Comparison of ENCODE assay signal across 26 mouse cellular contexts in the genomic region with DNA sequence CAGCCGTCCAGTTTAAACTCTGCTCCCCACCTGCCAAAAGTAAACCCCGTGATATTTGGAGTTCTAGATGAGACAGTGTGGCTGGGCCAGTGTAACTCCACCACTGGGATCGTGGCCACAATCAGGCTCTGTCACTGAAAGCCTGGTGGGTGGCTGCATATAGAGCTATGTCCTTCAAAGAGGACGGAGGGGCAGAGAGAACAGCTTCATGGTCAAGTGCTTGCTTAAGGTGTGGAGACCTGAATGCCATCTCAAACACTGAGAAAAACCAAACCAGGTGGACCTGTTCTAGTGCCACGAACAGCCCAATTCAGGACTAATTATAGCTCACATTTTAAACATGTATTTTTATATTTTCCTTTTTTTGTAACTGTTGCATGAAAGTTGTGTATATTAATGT. TPM values are rescaled to one million over a fixed set of nuclear protein-coding genes. Genes with fewer than 3 reads are reported as not detected.
DNase-seq lines count a peak whose midpoint lies in the region; ATAC-seq and TF ChIP-seq lines count a peak whose summit lies in the region.
"Had no signal": no experiment of that assay in that cellular context is flagged by ENCODE, and none has a peak within 500 bp of the region (broad histone marks: within the 10 kb centered on the region; RNA-seq: fewer than 3 reads in every experiment).

No protein-coding gene starts in this region.

- H3K9ac ChIP-seq in midbrain, embryonic 11.5 days (ENCODE audit: low read length): no peak overlapping the region
- H3K9ac ChIP-seq in midbrain, embryonic 13.5 days (replicated peaks): no peak overlapping the region
- no peak overlapping the region for H3K9ac ChIP-seq in lung, embryonic 15.5 days
- no peak overlapping the region for H3K9ac ChIP-seq in kidney, embryonic 16.5 days (replicated peaks; ENCODE audit: low read length)
- H3K9ac ChIP-seq: embryonic facial prominence, embryonic 12.5 days; hindbrain, embryonic 12.5 days; limb, embryonic 12.5 days; liver, embryonic 15.5 days; midbrain, embryonic 12.5 days; stomach, embryonic 15.5 days had no signal

- no peaks in the 10 kb centered on the region for H3K27me3 ChIP-seq in midbrain, embryonic 11.5 days (ENCODE audit: control insufficient read depth, insufficient read depth, low read length)
- H3K27me3 ChIP-seq in midbrain, embryonic 13.5 days: no peaks in the 10 kb centered on the region
- no peaks in the 10 kb centered on the region for H3K27me3 ChIP-seq in lung, embryonic 15.5 days
- H3K27me3 ChIP-seq in kidney, embryonic 16.5 days (ENCODE audit: insufficient read depth, low read length): no peaks in the 10 kb centered on the region
- H3K27me3 ChIP-seq in cerebellum, adult 2 months (ENCODE audit: control insufficient read depth, insufficient read depth, low read length): no peaks in the 10 kb centered on the region
- H3K27me3 ChIP-seq: embryonic facial prominence, embryonic 12.5 days; hindbrain, embryonic 12.5 days; limb, embryonic 12.5 days; liver, embryonic 15.5 days; midbrain, embryonic 12.5 days; stomach, embryonic 15.5 days had no signal

- ATAC-seq in midbrain, embryonic 11.5 days (ENCODE audit: low FRiP score): no peak
- ATAC-seq in midbrain, embryonic 13.5 days: no peak
- ATAC-seq in lung, embryonic 15.5 days (ENCODE audit: borderline replicate concordance, extremely low read depth, low FRiP score, low TSS enrichment): peak; percentile 89
- no peak for ATAC-seq in kidney, embryonic 16.5 days (ENCODE audit: low FRiP score, low TSS enrichment)
- ATAC-seq: forebrain, embryonic 16.5 days; intestine, postnatal 0 days had no signal

- WGBS in midbrain, embryonic 11.5 days: 87% methylated on average over 5 of the region's 5 CpGs
- WGBS in midbrain, embryonic 13.5 days: 86% methylated on average over 5 of the region's 5 CpGs
- 58% methylated on average over 5 of the region's 5 CpGs for WGBS in lung, embryonic 15.5 days
- WGBS in kidney, embryonic 16.5 days: 88% methylated on average over 5 of the region's 5 CpGs
- WGBS in cerebellum, adult 2 months: 38% methylated on average over 5 of the region's 5 CpGs

- no peaks in the 10 kb centered on the region for H3K36me3 ChIP-seq in midbrain, embryonic 11.5 days (ENCODE audit: control insufficient read depth, insufficient read depth, low read length)
- no peaks in the 10 kb centered on the region for H3K36me3 ChIP-seq in midbrain, embryonic 13.5 days
- no peaks in the 10 kb centered on the region for H3K36me3 ChIP-seq in lung, embryonic 15.5 days
- no peaks in the 10 kb centered on the region for H3K36me3 ChIP-seq in kidney, embryonic 16.5 days (ENCODE audit: insufficient read depth, low read length)
- H3K36me3 ChIP-seq: embryonic facial prominence, embryonic 12.5 days; hindbrain, embryonic 12.5 days; limb, embryonic 12.5 days; liver, embryonic 15.5 days; midbrain, embryonic 12.5 days; stomach, embryonic 15.5 days had no signal

- H3K4me3 ChIP-seq in midbrain, embryonic 11.5 days (ENCODE audit: low read depth, low read length): no peak overlapping the region
- H3K4me3 ChIP-seq in midbrain, embryonic 13.5 days (replicated peaks): no peak overlapping the region
- no peak overlapping the region for H3K4me3 ChIP-seq in lung, embryonic 15.5 days
- H3K4me3 ChIP-seq in kidney, embryonic 16.5 days (ENCODE audit: low read length): no peak overlapping the region
- H3K4me3 ChIP-seq in cerebellum, adult 2 months (replicated peaks; ENCODE audit: insufficient read depth, low read depth, low read length): no peak overlapping the region
- H3K4me3 ChIP-seq: embryonic facial prominence, embryonic 12.5 days; hindbrain, embryonic 12.5 days; limb, embryonic 12.5 days; liver, embryonic 15.5 days; midbrain, embryonic 12.5 days; stomach, embryonic 15.5 days had no signal

- H3K27ac ChIP-seq in midbrain, embryonic 11.5 days (ENCODE audit: low read depth, low read length): no peak overlapping the region
- no peak overlapping the region for H3K27ac ChIP-seq in midbrain, embryonic 13.5 days
- peak overlapping the region; percentile 91 for H3K27ac ChIP-seq in lung, embryonic 15.5 days
- H3K27ac ChIP-seq in kidney, embryonic 16.5 days (ENCODE audit: low read length): no peak overlapping the region
- no peak overlapping the region for H3K27ac ChIP-seq in cerebellum, adult 2 months (ENCODE audit: insufficient read depth, low read length)
- H3K27ac ChIP-seq: embryonic facial prominence, embryonic 12.5 days; hindbrain, embryonic 12.5 days; limb, embryonic 12.5 days; liver, embryonic 15.5 days; midbrain, embryonic 12.5 days; stomach, embryonic 15.5 days had no signal

- H3K9me3 ChIP-seq in midbrain, embryonic 11.5 days (ENCODE audit: control insufficient read depth, low read length): no peaks in the 10 kb centered on the region; the same call in 1 of the 2 replicates
- no peaks in the 10 kb centered on the region for H3K9me3 ChIP-seq in midbrain, embryonic 13.5 days
- H3K9me3 ChIP-seq in lung, embryonic 15.5 days: no peaks in the 10 kb centered on the region
- peaks cover 5% of the 10 kb centered on the region for H3K9me3 ChIP-seq in kidney, embryonic 16.5 days (ENCODE audit: low read length)
- H3K9me3 ChIP-seq: embryonic facial prominence, embryonic 12.5 days; hindbrain, embryonic 12.5 days; liver, embryonic 15.5 days; stomach, embryonic 15.5 days had no signal

- H3K4me2 ChIP-seq in midbrain, embryonic 11.5 days: no peak overlapping the region
- H3K4me2 ChIP-seq in midbrain, embryonic 13.5 days (replicated peaks): no peak overlapping the region
- H3K4me2 ChIP-seq in lung, embryonic 15.5 days: peak overlapping the region; percentile 16; the same call in 1 of the 2 replicates
- H3K4me2 ChIP-seq in kidney, embryonic 16.5 days (replicated peaks; ENCODE audit: low read depth, low read length): no peak overlapping the region
- H3K4me2 ChIP-seq: embryonic facial prominence, embryonic 12.5 days; heart, embryonic 11.5 days; hindbrain, embryonic 12.5 days; limb, embryonic 12.5 days; liver, embryonic 15.5 days; midbrain, embryonic 12.5 days; stomach, embryonic 15.5 days had no signal

- no peak for TF ChIP-seq CTCF in cerebellum, adult 2 months (IDR thresholded peaks at IDR 0.05; ENCODE audit: borderline replicate concordance, insufficient read depth, low read depth, low read length)

- H3K4me1 ChIP-seq in midbrain, embryonic 11.5 days (ENCODE audit: control insufficient read depth, insufficient read depth, low read length): no peaks in the 10 kb centered on the region
- peaks cover 8% of the 10 kb centered on the region for H3K4me1 ChIP-seq in midbrain, embryonic 13.5 days (replicated peaks)
- no peaks in the 10 kb centered on the region for H3K4me1 ChIP-seq in lung, embryonic 15.5 days
- no peaks in the 10 kb centered on the region for H3K4me1 ChIP-seq in kidney, embryonic 16.5 days (ENCODE audit: insufficient read depth, low read length)
- peaks cover 3% of the 10 kb centered on the region; the same call in 1 of the 2 replicates for H3K4me1 ChIP-seq in cerebellum, adult 2 months (ENCODE audit: control insufficient read depth, insufficient read depth, low read length)
- H3K4me1 ChIP-seq: embryonic facial prominence, embryonic 12.5 days; limb, embryonic 12.5 days; stomach, embryonic 15.5 days had no signal

- TF ChIP-seq POLR2A in cerebellum, adult 2 months (IDR thresholded peaks at IDR 0.05; ENCODE audit: borderline replicate concordance, insufficient read depth, low read length): no peak

- DNase-seq in midbrain, embryonic 11.5 days (ENCODE audit: low spot score, missing footprints): peak; percentile 65
- peak; percentile 51 for DNase-seq in lung, postnatal 25 days (ENCODE audit: low spot score)
- DNase-seq in cerebellum, adult 2 months: no peak
- DNase-seq in layer of hippocampus, adult 18-20 months (ENCODE audit: low spot score in 2 of 2): no peak
- DNase-seq: adrenal gland, adult 8-10 months; cerebellum, adult 9-11 months; embryo, embryonic 11 days; gastrocnemius, postnatal 14 days; heart, postnatal 36 days; kidney, adult 9 months; kidney, postnatal 14 days; retina, postnatal 1 day; right cerebral cortex, postnatal 25 days; thymus, postnatal 25 days had no signal

RNA-seq across cellular contexts. Expression of a gene that starts 58.3 kb away (rescaled TPM):
- 16.3 and 17.0 TPM in 2 replicates for polyA plus RNA-seq in midbrain, embryonic 11.5 days (2014; fragmentation: Nextera tagmentation; extraction: Ambion mirVana)
- polyA plus RNA-seq in midbrain, embryonic 13.5 days (2015; fragmentation: Nextera tagmentation; extraction: Ambion mirVana): 20.9 and 23.8 TPM in 2 replicates
- 5.9 and 6.9 TPM in 2 replicates for polyA plus RNA-seq in lung, embryonic 15.5 days (2015; fragmentation: Nextera tagmentation; extraction: Ambion mirVana)
- 5.7 and 6.0 TPM in 2 replicates for polyA plus RNA-seq in kidney, embryonic 16.5 days (2015; fragmentation: Nextera tagmentation; extraction: Ambion mirVana)
- 38.2 and 39.8 TPM in 2 replicates for polyA plus RNA-seq in cerebellum, adult 2 months (2012; rRNA removed)
- 10 to 100 TPM; 48.0 to 49.8 TPM for total RNA-seq in layer of hippocampus, adult 18-20 months (2021)

Comparison
In these comparisons a context has a peak if more than half of its experiments do, and no peak if none do; other contexts are left out.
1. DNase-seq: peak in midbrain, embryonic 11.5 days (single experiment) and lung, postnatal 25 days (single experiment); none in cerebellum, adult 2 months (0 of 2) and layer of hippocampus, adult 18-20 months (0 of 2).